Mouse (Mus musculus) cerebellum, adult 2 months (tissue): ENCODE data around the gene Apobec3. TPM values are rescaled to one million over a fixed set of nuclear protein-coding genes. Genes with fewer than 3 reads are reported as not detected.
"Not testable (repeated sequence)": the region's sequence is repeated elsewhere in the genome, so short reads cannot be mapped to it uniquely, and the experiment has no call there.

ENCODE experiments used
- DNase-seq, 2 experiments: peaks; one replicate each; pipeline ENCODE4 v3.0.0; 2021
- H3K27ac ChIP-seq: fragments of 200-500 bp; 2 replicates; pipeline ENCODE4 v1.5.1; 2012; ENCODE audit warnings: low read length, control low read depth, inconsistent platforms; ENCODE audit not compliant: insufficient read depth
- H3K27me3 ChIP-seq: fragments of 200-500 bp; 2 replicates; pipeline ENCODE4 v1.6.1; 2012; ENCODE audit warnings: inconsistent platforms, mild to moderate bottlenecking, low read length, moderate library complexity; ENCODE audit not compliant: control insufficient read depth, insufficient read depth
- H3K4me1 ChIP-seq: fragments of 200-500 bp; 2 replicates; pipeline ENCODE4 v1.6.1; 2011; ENCODE audit warnings: low read length; ENCODE audit not compliant: control insufficient read depth, insufficient read depth
- H3K4me3 ChIP-seq: fragments of 200-500 bp; replicated peaks from 2 replicates; pipeline ENCODE3; 2011; ENCODE audit warnings: mild to moderate bottlenecking, low read depth, low read length, control low read depth; ENCODE audit not compliant: insufficient read depth
- CTCF ChIP-seq: fragments of 200-500 bp; IDR thresholded peaks from 2 replicates; pipeline ENCODE4 v1.5.1; 2011; ENCODE audit warnings: low read depth, mild to moderate bottlenecking, control low read depth, low read length, moderate library complexity, borderline replicate concordance; ENCODE audit not compliant: insufficient read depth
- POLR2A ChIP-seq: fragments of 200-500 bp; IDR thresholded peaks from 2 replicates; pipeline ENCODE4 v1.6.1; 2011; ENCODE audit warnings: low read length, control low read depth, borderline replicate concordance; ENCODE audit not compliant: insufficient read depth
- WGBS: fragments of 180-500 bp; shearing (Covaris S2); methylation state at CpG from one replicate; pipeline ENCODE4 v1.1.7; 2018; 5-methylcytosine and 5-hydroxymethylcytosine counted together
- polyA plus RNA-seq: library from polyadenylated mRNA; depleted of rRNA; stranded (reverse); fragments of >200 nt; gene quantifications from 2 replicates; pipeline ENCODE4 v1.2.3, GENCODE M21; 2012

Apobec3 gene
- polyA plus RNA-seq, 1 experiment = 3.6 TPM

DNA sequence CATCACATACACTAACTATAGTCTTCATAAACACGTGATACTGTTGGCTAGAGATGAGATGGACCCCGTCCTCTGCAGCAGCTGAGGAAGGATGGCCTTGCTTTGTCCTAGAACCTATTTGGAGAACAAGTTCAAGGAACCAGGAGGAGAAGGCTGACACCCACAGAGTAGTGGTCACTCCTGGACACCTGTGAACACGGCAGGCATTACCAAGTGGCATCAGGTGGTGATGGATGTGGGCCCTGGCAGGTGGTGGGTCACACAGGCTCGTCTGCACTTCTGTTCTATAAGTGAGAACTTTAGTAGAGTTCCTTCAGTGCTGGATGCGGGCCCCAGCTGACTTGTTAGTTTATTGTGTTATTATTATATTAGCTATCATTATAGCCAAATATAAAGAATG lies 6.6 kb upstream of the Apobec3 start:
- 78% methylated on average over 5 of the region's 5 CpGs for WGBS
- Histone ChIP-seq H3K4me1 (no peaks in the 10 kb centered on the region), H3K27me3 (no peaks in the 10 kb centered on the region), H3K4me3 (no peak overlapping the region), H3K27ac (no peak overlapping the region)
- no peak for DNase-seq
- TF ChIP-seq CTCF = no peak
- TF ChIP-seq POLR2A = no peak

DNA sequence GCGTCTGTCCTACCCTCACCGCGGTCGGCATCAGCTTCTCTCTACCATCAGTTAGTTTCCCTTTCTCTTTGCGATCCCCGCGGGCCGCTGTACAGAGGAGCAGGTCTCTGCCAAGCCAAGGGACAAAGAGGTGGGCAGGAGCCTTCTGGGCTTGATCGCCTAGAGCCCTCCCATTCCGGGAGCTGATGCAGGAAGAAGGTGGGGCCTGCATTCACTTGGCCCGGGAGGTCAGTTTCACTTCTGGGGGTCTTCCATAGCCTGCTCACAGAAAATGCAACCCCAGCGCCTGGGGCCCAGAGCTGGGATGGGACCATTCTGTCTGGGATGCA lies 718 bp downstream of the Apobec3 start:
- H3K27me3 ChIP-seq = no peaks in the 10 kb centered on the region
- 0 out of 2 replicates have a peak, but pooled peaks cover 2% of the 10 kb centered on the region for H3K4me1 ChIP-seq
- H3K4me3 ChIP-seq = peak overlapping the region; percentile 41
- WGBS = 15% methylated on average over 12 of the region's 12 CpGs
- TF ChIP-seq POLR2A (no peak), CTCF (no peak)
- no peak for DNase-seq
- no peak overlapping the region for H3K27ac ChIP-seq

GRCm38 (mm10) chr15:79892995-79893823 lies 1.8 kb downstream of the Apobec3 start:
- WGBS = 90% methylated on average over 15 of the region's 15 CpGs
- DNase-seq = no peak
- TF ChIP-seq CTCF (no peak), POLR2A (no peak)
- no peaks in the 10 kb centered on the region for H3K27me3 ChIP-seq
- no peak overlapping the region for H3K4me3 ChIP-seq
- 0 out of 2 replicates have a peak, but pooled peaks cover 2% of the 10 kb centered on the region for H3K4me1 ChIP-seq
- no peak overlapping the region for H3K27ac ChIP-seq

DNA sequence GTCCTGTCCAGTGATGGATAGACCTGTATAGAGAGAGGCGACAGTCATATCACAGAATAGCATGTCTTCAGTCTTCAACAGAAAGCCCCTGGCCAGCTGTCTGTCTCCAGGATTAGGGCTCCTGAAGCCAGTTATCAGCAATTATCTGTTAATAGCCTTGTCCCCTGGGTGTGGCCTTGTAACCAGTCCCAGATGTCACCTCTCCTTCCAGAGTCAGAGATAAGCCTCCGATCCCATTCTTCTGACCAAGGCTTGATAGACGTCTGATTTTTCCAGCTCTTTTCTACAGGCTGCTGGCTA lies 2.3 kb downstream of the Apobec3 start:
- 89% methylated on average over 3 of the region's 3 CpGs for WGBS
- Histone ChIP-seq H3K27ac (no peak overlapping the region), H3K4me3 (no peak overlapping the region), H3K27me3 (no peaks in the 10 kb centered on the region), H3K4me1 (0 out of 2 replicates have a peak, but pooled peaks cover 2% of the 10 kb centered on the region)
- TF ChIP-seq POLR2A = no peak
- no peak for DNase-seq

DNA sequence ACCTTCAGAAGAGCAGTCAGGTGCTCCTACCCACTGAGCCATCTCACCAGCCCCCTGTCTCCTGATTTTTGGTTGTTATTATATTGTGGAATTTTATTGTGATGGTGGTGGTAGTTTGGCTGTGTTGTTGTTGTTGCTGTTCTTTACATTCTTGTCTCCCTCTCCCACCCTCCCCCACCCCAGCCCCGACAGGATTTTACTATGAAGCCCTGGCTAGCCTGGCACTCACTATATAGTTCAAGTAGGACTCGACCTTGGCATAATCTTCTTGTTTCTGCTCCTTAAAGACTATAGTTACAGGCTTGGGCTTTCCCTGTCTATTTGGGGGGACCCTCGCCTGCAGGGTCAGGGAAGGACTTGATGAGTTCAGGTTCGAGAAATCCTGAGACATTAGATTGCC lies 2.9 kb downstream of the Apobec3 start:
- TF ChIP-seq POLR2A (no peak), CTCF (no peak)
- Histone ChIP-seq H3K27me3 (no peaks in the 10 kb centered on the region), H3K4me1 (0 out of 2 replicates have a peak, but pooled peaks cover 2% of the 10 kb centered on the region), H3K4me3 (no peak overlapping the region), H3K27ac (no peak overlapping the region)
- WGBS = 82% methylated on average over 4 of the region's 4 CpGs
- DNase-seq = no peak

GRCm38 (mm10) chr15:79895221-79896079 lies 4.0 kb downstream of the Apobec3 start:
- 77% methylated on average over 12 of the region's 23 CpGs for WGBS
- H3K4me1 ChIP-seq, H3K4me3 ChIP-seq, H3K27me3 ChIP-seq, DNase-seq, H3K27ac ChIP-seq: not testable (repeated sequence)

- no peaks in the 10 kb centered on the region for H3K27me3 ChIP-seq
- H3K4me3 ChIP-seq = no peak overlapping the region
- TF ChIP-seq CTCF (no peak), POLR2A (no peak)
- no peak overlapping the region for H3K27ac ChIP-seq
- DNase-seq = no peak
- H3K4me1 ChIP-seq = 0 out of 2 replicates have a peak, but pooled peaks cover 2% of the 10 kb centered on the region
- 82% methylated on average over 9 of the region's 9 CpGs for WGBS
These were observed 4.7 kb downstream of the Apobec3 start for GRCm38 (mm10) chr15:79896080-79896725.
